Mouse (Mus musculus) spleen, postnatal 14 days (tissue): ENCODE data around the gene Ndufb7.
"Not testable (repeated sequence)": the region's sequence is repeated elsewhere in the genome, so short reads cannot be mapped to it uniquely, and the experiment has no call there.

Source experiments
- DNase-seq, 2 experiments: peaks; one replicate each; pipeline ENCODE4 v3.0.0; 2021 to 2022; ENCODE audit warnings: low spot score in 2 of 2

Ndufb7 gene

GRCm38 (mm10) chr8:83575561-83576515 is 9.4 kb downstream of the Ndufb7 start:
- DNase-seq, result no peak

GRCm38 (mm10) chr8:83576516-83576895 is 10.0 kb downstream of the Ndufb7 start:
- DNase-seq, result no peak

- DNase-seq, result no peak
These were observed 10.4 kb downstream of the Ndufb7 start for GRCm38 (mm10) chr8:83576921-83577320.

- peak in 1 of 2 experiments; percentile 5 for DNase-seq
These were observed 10.9 kb downstream of the Ndufb7 start for GRCm38 (mm10) chr8:83577384-83577791.

GRCm38 (mm10) chr8:83578131-83579055 is 11.9 kb downstream of the Ndufb7 start:
- peak; percentile 0 to 4 for DNase-seq

GRCm38 (mm10) chr8:83579676-83580075 is 13.2 kb downstream of the Ndufb7 start:
- DNase-seq, result no peak

- DNase-seq, result peak in 1 of 2 experiments; percentile 5
These were observed 14.4 kb downstream of the Ndufb7 start for GRCm38 (mm10) chr8:83580826-83581225.

GRCm38 (mm10) chr8:83582226-83582625 is 15.8 kb downstream of the Ndufb7 start:
- no peak for DNase-seq

- DNase-seq, result no peak
These were observed 16.8 kb downstream of the Ndufb7 start for GRCm38 (mm10) chr8:83583236-83583635.

GRCm38 (mm10) chr8:83584771-83585170 is 18.3 kb downstream of the Ndufb7 start:
- no peak for DNase-seq

GRCm38 (mm10) chr8:83585333-83585732 is 18.9 kb downstream of the Ndufb7 start:
- DNase-seq, result no peak

GRCm38 (mm10) chr8:83587644-83588043 is 21.2 kb downstream of the Ndufb7 start:
- no peak for DNase-seq

GRCm38 (mm10) chr8:83588886-83589285 is 22.4 kb downstream of the Ndufb7 start:
- DNase-seq, result no peak

- DNase-seq, result no peak
These were observed 24.1 kb downstream of the Ndufb7 start for GRCm38 (mm10) chr8:83590488-83591023.

- DNase-seq, result no peak
These were observed 26.2 kb downstream of the Ndufb7 start for GRCm38 (mm10) chr8:83592682-83593081.

- DNase-seq, result no peak
These were observed 27.1 kb downstream of the Ndufb7 start for GRCm38 (mm10) chr8:83593325-83594166.

- DNase-seq, result peak; percentile 92
These were observed 27.9 kb downstream of the Ndufb7 start for GRCm38 (mm10) chr8:83594167-83595049.

GRCm38 (mm10) chr8:83595050-83595345 is 28.5 kb downstream of the Ndufb7 start:
- DNase-seq, result not testable (repeated sequence)

GRCm38 (mm10) chr8:83596369-83596768 is 29.9 kb downstream of the Ndufb7 start:
- DNase-seq, result peak in 1 of 2 experiments; percentile 39

GRCm38 (mm10) chr8:83598146-83598545 is 31.7 kb downstream of the Ndufb7 start:
- DNase-seq, result no peak
